Mouse (Mus musculus): ENCODE results near the gene Rrp1. TPM values are rescaled to one million over a fixed set of nuclear protein-coding genes. Genes with fewer than 3 reads are reported as not detected.

Gene Rrp1
- 324 and 336 TPM in 2 replicates for polyA plus RNA-seq (2014; fragmentation: Nextera tagmentation; extraction: Ambion mirVana)

- ATAC-seq (ENCODE audit: low FRiP score) = peak; percentile 95
- H3K9me3 ChIP-seq (ENCODE audit: control insufficient read depth, low read length) = no peaks in the 10 kb centered on the region
- 0% methylated on average over 70 of the region's 70 CpGs for WGBS
Measured at GRCm38 (mm10) chr10:78412319-78413151, at the start of gene Rrp1. Gene Rrp1, minus strand, starts transcription at chr10:78413043.

GRCm38 (mm10) chr10:78461767-78462166, 48.9 kb upstream of the Rrp1 start:
- DNase-seq (ENCODE audit: low spot score) = no peak
- 83% methylated on average over 4 of the region's 4 CpGs for WGBS
- H3K27me3 ChIP-seq (ENCODE audit: control insufficient read depth, insufficient read depth, low read length) = no peaks in the 10 kb centered on the region
- ATAC-seq (ENCODE audit: low FRiP score) = no peak
- H3K9ac ChIP-seq = no peak overlapping the region
- no peak overlapping the region for H3K4me2 ChIP-seq (replicated peaks)
- H3K36me3 ChIP-seq (replicated peaks; ENCODE audit: control insufficient read depth, insufficient read depth) = no peaks in the 10 kb centered on the region
- H3K9me3 ChIP-seq (ENCODE audit: control insufficient read depth, low read length) = no peaks in the 10 kb centered on the region
- H3K4me1 ChIP-seq (replicated peaks; ENCODE audit: control insufficient read depth, insufficient read depth, low read length) = peaks cover 13% of the 10 kb centered on the region; the same call in 1 of the 2 replicates
- no peak overlapping the region for H3K4me3 ChIP-seq (replicated peaks; ENCODE audit: low read length)
- H3K27ac ChIP-seq = no peak overlapping the region

More at GRCm38 (mm10) chr10:78412319-78413151, at the start of gene Rrp1:
- no peaks in the 10 kb centered on the region for H3K27me3 ChIP-seq (ENCODE audit: control insufficient read depth, insufficient read depth, low read length)
- peak within 1 kb of the TSS; percentile 84 for H3K27ac ChIP-seq
- peaks cover 35% of the 10 kb centered on the region for H3K36me3 ChIP-seq (replicated peaks; ENCODE audit: control insufficient read depth, insufficient read depth)
- H3K9ac ChIP-seq = peak within 1 kb of the TSS; percentile 75
- peak within 1 kb of the TSS; percentile 74 for H3K4me3 ChIP-seq (replicated peaks; ENCODE audit: low read length)
- H3K4me2 ChIP-seq (replicated peaks) = peak within 1 kb of the TSS; percentile 70
- peaks cover 11% of the 10 kb centered on the region for H3K4me1 ChIP-seq (replicated peaks; ENCODE audit: control insufficient read depth, insufficient read depth, low read length)
- DNase-seq (ENCODE audit: low spot score) = peak; percentile 99

- no peak for DNase-seq (ENCODE audit: low spot score)
- H3K27ac ChIP-seq = no peak overlapping the region
- WGBS = 63% methylated on average over 4 of the region's 5 CpGs
- ATAC-seq (ENCODE audit: low FRiP score) = no peak
- no peak overlapping the region for H3K4me3 ChIP-seq (replicated peaks; ENCODE audit: low read length)
- H3K4me2 ChIP-seq (replicated peaks) = no peak overlapping the region
- no peaks in the 10 kb centered on the region for H3K27me3 ChIP-seq (ENCODE audit: control insufficient read depth, insufficient read depth, low read length)
- H3K36me3 ChIP-seq (replicated peaks; ENCODE audit: control insufficient read depth, insufficient read depth) = no peaks in the 10 kb centered on the region
- no peak overlapping the region for H3K9ac ChIP-seq
- peaks cover 18% of the 10 kb centered on the region; the same call in 1 of the 2 replicates for H3K4me1 ChIP-seq (replicated peaks; ENCODE audit: control insufficient read depth, insufficient read depth, low read length)
- no peaks in the 10 kb centered on the region for H3K9me3 ChIP-seq (ENCODE audit: control insufficient read depth, low read length)
Measured at GRCm38 (mm10) chr10:78460463-78460862, 47.6 kb upstream of the Rrp1 start.

- peaks cover 9% of the 10 kb centered on the region; the same call in 1 of the 2 replicates for H3K4me1 ChIP-seq (replicated peaks; ENCODE audit: control insufficient read depth, insufficient read depth, low read length)
- H3K9ac ChIP-seq = no peak overlapping the region
- 64% methylated on average over 5 of the region's 5 CpGs for WGBS
- H3K36me3 ChIP-seq (replicated peaks; ENCODE audit: control insufficient read depth, insufficient read depth) = no peaks in the 10 kb centered on the region
- H3K4me3 ChIP-seq (replicated peaks; ENCODE audit: low read length) = no peak overlapping the region
- H3K27ac ChIP-seq = no peak overlapping the region
- no peaks in the 10 kb centered on the region for H3K9me3 ChIP-seq (ENCODE audit: control insufficient read depth, low read length)
- peak; percentile 21; the same call in 1 of the 2 replicates for ATAC-seq (ENCODE audit: low FRiP score)
- H3K27me3 ChIP-seq (ENCODE audit: control insufficient read depth, insufficient read depth, low read length) = no peaks in the 10 kb centered on the region
- H3K4me2 ChIP-seq (replicated peaks) = no peak overlapping the region
- DNase-seq (ENCODE audit: low spot score) = no peak
Measured at GRCm38 (mm10) chr10:78458348-78459111, 45.7 kb upstream of the Rrp1 start.

GRCm38 (mm10) chr10:78457495-78458347, 44.9 kb upstream of the Rrp1 start:
- Histone ChIP-seq H3K9me3 (ENCODE audit: control insufficient read depth, low read length) (no peaks in the 10 kb centered on the region), H3K36me3 (replicated peaks; ENCODE audit: control insufficient read depth, insufficient read depth) (no peaks in the 10 kb centered on the region), H3K27me3 (ENCODE audit: control insufficient read depth, insufficient read depth, low read length) (no peaks in the 10 kb centered on the region), H3K4me3 (replicated peaks; ENCODE audit: low read length) (no peak overlapping the region), H3K9ac (no peak overlapping the region), H3K4me1 (replicated peaks; ENCODE audit: control insufficient read depth, insufficient read depth, low read length) (0 out of 2 replicates have a peak, but pooled peaks cover 8% of the 10 kb centered on the region), H3K4me2 (replicated peaks) (no peak overlapping the region), H3K27ac (no peak overlapping the region)
- DNase-seq (ENCODE audit: low spot score) (no peak), ATAC-seq (ENCODE audit: low FRiP score) (no peak)
- 35% methylated on average over 10 of the region's 10 CpGs for WGBS

- H3K4me1 ChIP-seq (replicated peaks; ENCODE audit: control insufficient read depth, insufficient read depth, low read length) = peaks cover 12% of the 10 kb centered on the region; the same call in 1 of the 2 replicates
- WGBS = 62% methylated on average over 13 of the region's 13 CpGs
- ATAC-seq (ENCODE audit: low FRiP score) (no peak), DNase-seq (ENCODE audit: low spot score) (no peak)
- peak overlapping the region; percentile 62 for H3K27ac ChIP-seq
- H3K9me3 ChIP-seq (ENCODE audit: control insufficient read depth, low read length) = no peaks in the 10 kb centered on the region
- H3K27me3 ChIP-seq (ENCODE audit: control insufficient read depth, insufficient read depth, low read length) = no peaks in the 10 kb centered on the region
- no peak overlapping the region for H3K4me2 ChIP-seq (replicated peaks)
- no peak overlapping the region for H3K4me3 ChIP-seq (replicated peaks; ENCODE audit: low read length)
- no peaks in the 10 kb centered on the region for H3K36me3 ChIP-seq (replicated peaks; ENCODE audit: control insufficient read depth, insufficient read depth)
- no peak overlapping the region for H3K9ac ChIP-seq
Measured at GRCm38 (mm10) chr10:78456696-78457095, 43.9 kb upstream of the Rrp1 start.

GRCm38 (mm10) chr10:78452641-78453040, 39.8 kb upstream of the Rrp1 start:
- DNase-seq (ENCODE audit: low spot score) = no peak
- WGBS = 13% methylated on average over 4 of the region's 4 CpGs
- Histone ChIP-seq H3K36me3 (replicated peaks; ENCODE audit: control insufficient read depth, insufficient read depth) (peaks cover 26% of the 10 kb centered on the region), H3K4me2 (replicated peaks) (no peak overlapping the region), H3K4me3 (replicated peaks; ENCODE audit: low read length) (no peak overlapping the region), H3K4me1 (replicated peaks; ENCODE audit: control insufficient read depth, insufficient read depth, low read length) (peaks cover 12% of the 10 kb centered on the region; the same call in 1 of the 2 replicates), H3K27ac (no peak overlapping the region; the same call in 1 of the 2 replicates), H3K27me3 (ENCODE audit: control insufficient read depth, insufficient read depth, low read length) (no peaks in the 10 kb centered on the region), H3K9ac (no peak overlapping the region), H3K9me3 (ENCODE audit: control insufficient read depth, low read length) (no peaks in the 10 kb centered on the region)
- no peak for ATAC-seq (ENCODE audit: low FRiP score)

GRCm38 (mm10) chr10:78450761-78451160, 37.9 kb upstream of the Rrp1 start:
- ATAC-seq (ENCODE audit: low FRiP score) = no peak
- Histone ChIP-seq H3K9ac (no peak overlapping the region), H3K27ac (no peak overlapping the region), H3K27me3 (ENCODE audit: control insufficient read depth, insufficient read depth, low read length) (no peaks in the 10 kb centered on the region), H3K4me1 (replicated peaks; ENCODE audit: control insufficient read depth, insufficient read depth, low read length) (peaks cover 4% of the 10 kb centered on the region; the same call in 1 of the 2 replicates), H3K4me2 (replicated peaks) (no peak overlapping the region), H3K4me3 (replicated peaks; ENCODE audit: low read length) (no peak overlapping the region), H3K9me3 (ENCODE audit: control insufficient read depth, low read length) (no peaks in the 10 kb centered on the region), H3K36me3 (replicated peaks; ENCODE audit: control insufficient read depth, insufficient read depth) (peaks cover 43% of the 10 kb centered on the region)
- no peak for DNase-seq (ENCODE audit: low spot score)
- 91% methylated on average over 5 of the region's 5 CpGs for WGBS
